Mouse (Mus musculus) adrenal gland, postnatal 4 days (tissue): ENCODE measurements at regions not wholly inside any gene's neighbourhood (a gene's known extent, or its start where the extent isn't known, plus 50 kb on each side); places are given as distances from the start of the nearest gene placed in this dataset.

Experiments
- DNase-seq, 2 experiments: peaks; one replicate each; pipeline ENCODE4 v3.0.0; 2021 to 2022; ENCODE audit warnings: low spot score in 2 of 2, mixed read lengths in 2 of 2

DNA sequence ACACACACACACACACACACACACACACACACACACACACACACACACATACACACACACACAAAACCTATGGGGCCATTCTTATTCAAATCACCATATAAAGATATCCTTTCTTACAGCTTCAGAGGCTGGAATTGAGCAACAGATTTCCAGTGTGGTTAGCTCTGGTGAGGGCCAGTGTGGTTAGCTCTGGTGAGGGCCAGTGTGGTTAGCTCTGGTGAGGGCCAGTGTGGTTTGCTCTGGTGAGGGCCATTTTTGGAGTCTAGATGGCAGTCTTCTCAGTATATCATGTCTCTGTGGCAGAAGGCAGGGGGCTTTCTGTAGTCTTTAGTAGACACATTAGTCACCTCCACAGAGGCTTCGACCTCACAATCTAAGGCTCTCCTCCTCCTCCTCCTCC lies 191.5 kb upstream of the 9630041A04Rik start:
- DNase-seq = no peak

DNA sequence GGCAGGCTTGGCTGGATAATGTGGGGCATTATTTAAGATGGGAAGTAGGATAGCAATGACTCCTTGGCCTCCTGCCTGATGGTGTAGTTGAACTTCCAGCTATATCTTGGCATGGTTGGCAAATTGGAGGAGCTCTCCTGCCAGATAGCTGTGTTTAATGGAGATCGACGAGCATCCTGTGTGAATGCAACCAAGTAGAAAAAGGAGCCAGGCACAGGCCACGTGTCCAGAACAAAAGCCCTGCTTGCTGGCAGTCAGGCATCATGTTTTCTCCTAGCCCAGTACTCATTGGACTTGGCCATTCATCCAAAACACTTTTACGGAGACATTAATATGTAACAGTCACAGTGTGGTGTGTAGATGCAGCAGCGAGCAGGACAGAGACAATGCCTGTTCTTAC lies 211.8 kb upstream of the 9630041A04Rik start:
- DNase-seq = no peak

DNA sequence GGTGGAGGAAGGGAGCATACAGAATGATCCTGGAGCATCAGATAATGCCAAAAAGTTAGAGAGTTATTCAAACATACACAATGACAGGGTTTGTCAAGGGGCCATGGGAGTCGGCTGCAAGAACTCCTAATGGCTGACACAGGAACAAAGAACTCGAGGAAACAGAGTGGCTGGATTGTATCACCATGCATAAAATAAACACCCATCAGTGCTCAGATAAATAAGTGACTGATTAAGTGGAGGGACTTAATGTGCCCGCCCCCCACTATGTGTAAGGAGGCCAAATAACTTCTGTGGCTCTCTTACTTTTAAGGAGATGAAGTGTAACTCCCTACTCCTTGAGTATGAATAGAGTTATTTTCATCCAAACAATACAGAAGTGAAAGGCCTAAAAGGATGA lies 220.1 kb upstream of the 9630041A04Rik start:
- DNase-seq = no peak

DNA sequence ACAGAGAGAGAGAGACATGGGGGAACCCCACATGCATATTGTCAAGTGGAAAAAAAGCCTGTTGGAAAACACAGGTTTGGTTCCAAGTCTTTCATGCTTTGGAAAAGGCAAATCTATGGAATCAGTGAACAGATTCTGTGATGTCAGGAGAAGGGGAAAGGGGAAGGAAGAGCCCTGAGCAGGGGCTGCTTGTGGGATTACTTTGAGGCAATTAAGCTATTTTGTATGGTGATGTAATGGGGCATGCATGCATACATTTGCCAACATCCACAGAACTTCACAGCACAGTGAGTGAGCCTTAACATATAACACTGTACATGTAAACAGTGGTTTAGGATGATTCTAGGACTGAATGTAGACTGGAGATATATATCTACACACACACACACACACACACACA lies 221.0 kb upstream of the 9630041A04Rik start:
- no peak for DNase-seq

DNA sequence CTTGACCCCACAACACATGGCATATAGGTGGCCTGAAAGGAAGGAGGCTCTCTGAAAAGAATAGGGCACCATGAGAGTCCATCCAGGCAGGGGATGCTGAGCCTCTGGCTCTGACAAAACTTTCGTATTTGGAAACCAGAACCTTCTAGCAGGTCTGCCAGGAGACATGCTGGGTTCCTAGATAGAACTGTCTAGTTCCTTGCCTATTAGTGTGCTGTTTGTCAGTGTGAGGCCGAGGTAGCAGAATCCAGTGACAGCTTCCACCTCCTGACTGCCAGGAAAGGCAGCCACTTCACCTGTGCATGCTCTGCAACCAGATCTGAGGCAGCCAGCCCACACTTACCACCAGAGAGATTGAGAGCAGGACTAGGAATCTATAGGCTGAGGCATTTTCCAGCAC lies 245.4 kb upstream of the 9630041A04Rik start:
- DNase-seq = no peak

DNA sequence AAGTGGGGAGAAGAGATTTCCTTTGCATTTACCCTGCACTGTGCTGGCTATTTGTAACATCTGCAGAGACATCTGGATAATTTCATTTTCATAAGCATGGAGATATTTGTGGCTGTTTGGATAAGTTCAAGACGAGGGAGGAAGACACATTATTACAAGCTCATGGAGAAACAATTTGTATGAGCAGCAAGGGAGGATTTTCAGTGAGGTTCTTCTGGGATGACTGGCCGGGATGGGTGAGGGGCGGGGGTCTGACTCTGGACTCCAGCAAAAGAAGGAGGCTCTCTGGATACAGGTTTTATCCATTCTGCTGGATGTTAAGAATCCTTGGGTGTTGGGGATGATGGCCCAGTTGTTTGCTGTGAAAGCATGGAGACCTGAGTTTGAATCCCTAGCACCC lies 246.5 kb upstream of the 9630041A04Rik start:
- DNase-seq = no peak

DNA sequence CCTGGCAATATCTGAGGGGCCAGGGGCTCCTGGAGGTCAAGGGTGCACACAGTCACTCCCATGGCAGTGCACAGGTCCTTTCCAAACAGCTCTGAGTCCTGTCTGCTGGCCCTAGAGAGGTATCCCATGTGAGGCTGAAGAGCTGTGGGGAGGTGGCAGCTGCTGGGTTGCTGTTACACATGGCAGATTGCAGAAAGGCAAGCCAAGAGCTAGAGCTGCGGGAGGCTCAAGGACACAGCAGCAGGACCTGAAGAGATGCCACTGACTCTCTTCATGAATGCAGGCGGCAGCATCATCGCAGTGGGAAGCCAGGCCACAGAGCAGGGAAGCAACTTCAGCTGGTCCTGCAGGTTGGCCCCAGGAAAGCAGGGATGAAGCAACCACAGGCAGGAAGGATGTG lies 247.7 kb upstream of the 9630041A04Rik start:
- no peak for DNase-seq

DNA sequence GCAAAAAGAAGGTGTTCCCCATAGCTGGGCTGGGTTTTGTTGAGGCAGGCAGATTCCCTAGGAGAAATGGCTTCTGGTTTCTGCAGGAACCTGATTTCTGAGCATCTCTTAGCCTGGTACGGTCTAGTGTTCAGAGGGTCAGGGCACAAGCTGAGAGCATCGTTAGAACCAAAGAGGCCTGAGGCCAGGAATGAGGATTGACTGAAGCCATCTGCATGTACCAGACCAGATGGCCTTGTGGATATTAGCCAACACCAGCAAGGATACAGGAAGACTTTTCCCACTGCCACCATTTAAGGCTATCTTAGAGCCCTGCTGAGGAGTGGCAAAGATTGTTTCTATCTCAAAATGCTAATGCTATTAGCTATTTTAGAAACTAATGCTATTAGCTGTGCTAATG lies 248.2 kb upstream of the 9630041A04Rik start:
- no peak for DNase-seq

DNA sequence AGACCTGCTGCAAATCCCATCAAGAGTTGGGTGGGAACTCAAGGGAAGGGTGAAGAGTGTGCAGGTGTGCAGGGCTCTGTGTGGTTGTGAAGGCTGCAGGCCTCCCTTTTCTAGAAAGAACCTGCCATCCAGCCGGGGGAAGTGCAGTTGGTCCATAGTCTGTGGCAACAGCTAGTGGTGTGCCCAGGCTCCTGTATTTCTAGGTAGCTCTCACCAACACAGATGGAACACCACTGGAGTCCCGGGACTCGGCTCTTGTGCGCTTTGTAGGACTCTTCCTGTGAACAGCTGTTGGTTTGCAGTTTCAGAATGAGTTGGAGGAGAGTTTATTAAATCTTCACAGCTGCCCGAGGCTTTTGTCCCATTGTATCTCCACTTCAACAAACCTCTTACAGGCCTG lies 248.7 kb upstream of the 9630041A04Rik start:
- no peak for DNase-seq

DNA sequence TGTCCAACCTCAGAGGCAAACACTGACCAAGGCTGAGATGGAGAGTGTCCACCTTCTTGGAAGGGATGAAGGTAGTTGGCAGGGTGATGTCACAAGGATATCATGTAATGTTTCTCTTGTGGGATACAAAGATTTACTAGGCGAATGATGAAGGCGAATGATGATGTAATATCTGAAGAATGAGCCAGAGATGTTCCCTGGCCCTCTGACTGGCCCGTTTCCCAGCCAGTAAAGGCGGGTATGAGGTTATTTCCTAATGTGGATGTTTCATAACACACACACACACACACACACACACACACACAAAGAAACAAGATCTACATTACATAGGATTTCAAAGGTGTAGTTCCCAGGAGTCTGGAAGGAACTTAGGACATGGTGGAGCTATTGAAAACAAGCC lies 249.1 kb upstream of the 9630041A04Rik start:
- DNase-seq = no peak

DNA sequence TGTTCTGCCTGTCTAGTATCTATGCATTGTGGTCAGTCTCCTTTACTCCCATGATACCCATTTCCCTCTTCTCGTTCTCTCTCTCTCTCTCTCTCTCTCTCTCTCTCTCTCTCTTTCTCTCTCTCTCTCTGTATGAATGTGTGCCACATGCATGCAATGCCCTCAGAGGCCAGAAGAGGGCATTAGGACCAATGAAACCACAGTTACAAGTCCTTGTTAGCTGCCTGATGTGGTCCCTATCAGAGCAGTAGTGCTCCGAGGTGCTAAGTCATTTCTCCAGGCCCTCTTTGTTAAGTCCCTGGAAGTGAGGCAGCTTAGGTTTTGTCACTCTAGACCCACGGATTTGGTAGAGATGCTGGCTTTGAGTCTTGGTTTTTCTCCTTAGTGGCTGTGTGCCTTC lies 250.2 kb upstream of the 9630041A04Rik start:
- DNase-seq = no peak

DNA sequence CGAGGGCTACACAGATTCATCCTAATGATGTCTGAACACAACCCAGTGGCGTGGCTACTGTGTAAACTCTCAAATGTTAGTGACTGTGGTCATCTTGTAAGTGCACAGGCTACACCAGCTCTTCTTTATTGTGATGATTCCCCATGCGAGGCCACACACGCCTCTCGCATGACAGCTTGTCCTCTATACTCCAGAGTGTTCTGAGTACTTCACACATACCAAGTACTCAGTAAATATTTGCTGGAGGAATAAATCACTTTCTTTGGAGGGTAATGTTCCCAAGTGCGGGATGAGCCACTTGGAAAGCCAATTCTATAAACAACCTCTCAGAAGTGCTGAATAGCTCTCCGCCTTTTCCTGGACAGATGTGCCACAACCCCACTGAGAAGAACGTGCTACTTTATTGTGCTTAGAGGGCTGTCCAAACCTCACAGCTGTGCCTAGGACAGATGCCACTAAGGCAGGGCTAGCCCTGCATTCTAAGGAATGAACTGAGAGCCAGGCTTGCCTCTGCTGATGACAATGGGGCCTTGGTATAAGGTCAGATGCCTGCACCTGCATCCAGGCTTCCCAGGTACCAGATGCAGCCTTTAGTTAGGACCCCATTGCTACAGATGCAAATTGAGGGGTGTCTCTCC lies 250.7 kb upstream of the 9630041A04Rik start:
- no peak for DNase-seq

DNA sequence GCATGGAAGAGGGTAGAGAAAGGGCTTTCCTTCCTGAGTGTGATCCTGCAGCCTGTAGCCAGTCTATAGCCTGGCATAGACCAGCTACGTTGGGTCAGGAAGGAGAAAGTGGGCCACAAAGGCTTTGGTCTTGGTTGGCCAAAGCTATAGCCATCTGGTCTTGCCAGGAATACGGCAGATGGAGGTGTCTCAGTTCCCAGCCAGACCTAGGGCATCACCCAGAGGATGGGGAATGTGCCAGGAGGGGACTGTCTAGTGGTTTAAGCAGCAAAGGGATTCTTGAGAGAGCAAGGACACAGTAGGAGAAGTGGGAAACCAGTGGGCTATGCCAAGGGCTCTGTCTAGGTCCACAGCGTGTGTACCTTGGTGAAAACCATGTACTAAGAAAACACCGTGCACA lies 251.3 kb upstream of the 9630041A04Rik start:
- DNase-seq = no peak

DNA sequence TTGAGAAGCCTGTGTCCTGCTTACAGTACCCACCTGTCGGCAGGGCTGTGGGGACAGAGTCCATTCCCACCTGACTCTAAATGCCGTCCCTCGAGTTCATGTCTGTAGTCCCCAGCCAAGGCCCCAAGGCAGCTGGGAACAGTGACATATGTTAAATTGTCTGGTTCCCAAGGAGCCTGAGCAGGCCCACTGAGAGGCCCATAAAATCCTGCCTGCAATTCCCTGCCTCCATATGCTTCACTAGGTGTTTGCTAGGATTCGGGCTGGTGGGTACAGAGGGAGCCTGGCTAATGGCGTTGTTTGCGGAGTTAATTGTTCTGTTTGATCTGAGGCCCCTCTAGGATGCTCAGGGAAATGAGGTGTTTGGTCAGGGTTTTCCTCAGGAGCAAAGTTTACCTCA lies 258.8 kb upstream of the 9630041A04Rik start:
- no peak for DNase-seq

DNA sequence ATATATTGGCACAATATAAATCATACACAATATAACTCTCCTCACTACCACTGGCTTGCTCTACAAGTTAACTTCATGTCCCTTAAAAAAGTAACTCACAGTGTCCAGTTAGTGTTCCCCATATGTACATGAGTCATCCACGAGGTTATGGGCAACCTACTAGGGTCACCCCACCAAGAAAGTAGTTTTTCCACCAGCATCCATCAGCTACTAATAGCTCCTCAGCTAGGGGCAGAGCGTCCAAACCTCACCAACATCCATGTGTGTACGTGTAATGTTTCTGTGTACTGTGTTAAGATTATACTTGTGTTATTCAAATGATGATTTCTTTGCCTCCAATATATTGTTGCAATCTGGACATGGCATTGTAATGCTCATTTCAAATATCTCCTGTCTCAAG lies 264.7 kb upstream of the 9630041A04Rik start:
- no peak for DNase-seq

DNA sequence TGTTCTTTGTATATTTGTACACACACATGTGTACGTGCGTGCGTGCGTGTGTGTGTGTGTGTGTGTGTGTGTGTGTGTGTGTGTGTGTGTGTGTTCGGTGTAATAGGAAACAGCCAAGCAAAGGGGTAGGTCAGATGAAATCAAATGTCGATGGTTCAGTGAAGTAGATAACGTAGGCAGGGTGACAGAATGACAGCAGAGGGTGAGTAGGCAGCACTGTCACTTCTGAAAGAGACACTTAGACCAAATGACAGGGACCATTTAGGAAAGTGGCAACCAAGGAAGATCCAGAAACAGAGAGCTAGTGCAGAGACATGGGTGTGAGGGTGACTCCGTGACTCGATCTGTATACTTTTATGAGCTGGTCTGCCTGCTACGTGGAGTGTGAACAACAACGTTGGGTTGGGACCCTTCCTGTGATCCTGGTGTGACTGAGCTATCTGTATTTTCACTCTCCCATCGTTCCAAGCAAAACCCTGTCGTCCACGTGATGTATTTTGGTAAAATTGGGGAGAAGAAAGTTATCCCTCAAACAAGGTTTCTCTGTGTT lies 266.5 kb upstream of the 9630041A04Rik start:
- DNase-seq = no peak

DNA sequence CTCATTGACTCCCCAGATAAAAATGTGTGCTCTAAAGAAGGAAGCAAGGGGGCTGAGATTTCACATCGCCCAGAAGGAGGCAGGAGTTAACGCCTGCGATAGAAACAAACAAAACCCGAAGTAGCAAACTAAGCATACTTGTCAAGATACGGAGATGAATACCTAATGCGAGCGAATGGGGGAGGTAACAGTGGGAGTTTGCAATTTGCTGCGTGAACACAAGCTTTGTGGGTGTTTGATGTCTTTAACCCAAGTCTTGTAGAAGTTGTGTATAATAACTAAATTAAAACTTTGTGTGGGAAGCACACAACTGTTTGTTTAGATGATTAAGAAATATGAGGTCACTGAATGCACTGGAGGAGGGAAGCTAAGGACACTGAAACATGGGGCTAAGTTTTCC lies 269.0 kb upstream of the 9630041A04Rik start:
- no peak for DNase-seq

DNA sequence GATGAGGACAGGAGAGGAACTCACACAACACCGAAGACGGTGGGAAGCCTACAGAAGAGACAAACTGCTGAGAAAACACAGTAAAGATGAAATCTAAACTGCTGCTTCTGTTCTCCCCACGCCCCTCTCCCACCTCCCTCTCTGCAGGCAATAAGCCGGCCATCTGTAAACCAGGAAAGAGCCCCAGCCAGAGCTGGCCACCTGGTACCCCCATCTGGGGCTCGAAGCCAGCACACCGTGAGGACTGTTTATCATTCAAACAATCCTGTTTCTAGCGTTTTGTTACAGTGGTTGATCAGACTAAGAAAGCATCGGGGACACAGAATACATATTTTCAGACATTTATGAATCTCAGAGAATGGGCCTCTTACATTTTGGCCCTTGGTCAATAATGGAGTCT lies 270.0 kb upstream of the 9630041A04Rik start:
- DNase-seq = no peak

DNA sequence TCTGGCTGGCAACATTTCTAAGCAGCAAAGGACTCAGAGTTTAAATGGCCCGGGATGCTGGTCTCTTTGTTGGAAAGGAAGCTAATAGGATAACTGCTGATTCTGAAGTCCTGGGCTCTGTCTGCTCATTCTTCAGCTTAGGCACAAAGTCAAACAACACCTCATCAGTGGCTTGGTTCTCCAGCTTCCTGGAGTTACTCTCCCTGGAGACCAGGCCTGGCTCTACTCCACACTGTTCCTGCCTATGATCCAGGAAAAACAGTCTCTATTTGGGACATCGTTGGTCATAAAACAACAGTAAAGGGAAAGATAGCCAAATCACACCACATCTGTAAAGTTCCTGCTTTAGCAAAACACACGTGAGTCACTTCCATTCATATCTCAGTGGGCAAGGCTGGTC lies 271.3 kb upstream of the 9630041A04Rik start:
- no peak for DNase-seq

DNA sequence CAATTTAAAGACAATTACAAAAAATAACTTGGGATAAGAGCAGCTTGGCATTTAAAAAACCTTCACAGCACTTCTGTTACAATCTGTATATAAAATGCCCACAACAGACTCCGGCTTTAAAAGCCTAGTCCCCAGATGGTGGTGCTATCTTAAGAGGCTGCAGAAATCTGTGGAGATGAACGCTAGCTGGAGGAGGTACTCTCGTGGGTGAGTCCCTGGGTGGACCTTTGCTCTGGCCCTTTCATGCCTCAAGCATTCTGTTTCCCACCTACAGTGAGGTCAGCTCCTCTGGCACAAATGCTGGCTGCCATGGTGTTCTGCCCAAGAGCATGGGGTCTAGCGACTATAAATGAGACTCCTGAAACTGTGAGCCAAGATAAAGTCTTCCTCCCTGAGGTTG lies 280.6 kb upstream of the 9630041A04Rik start:
- no peak for DNase-seq

DNA sequence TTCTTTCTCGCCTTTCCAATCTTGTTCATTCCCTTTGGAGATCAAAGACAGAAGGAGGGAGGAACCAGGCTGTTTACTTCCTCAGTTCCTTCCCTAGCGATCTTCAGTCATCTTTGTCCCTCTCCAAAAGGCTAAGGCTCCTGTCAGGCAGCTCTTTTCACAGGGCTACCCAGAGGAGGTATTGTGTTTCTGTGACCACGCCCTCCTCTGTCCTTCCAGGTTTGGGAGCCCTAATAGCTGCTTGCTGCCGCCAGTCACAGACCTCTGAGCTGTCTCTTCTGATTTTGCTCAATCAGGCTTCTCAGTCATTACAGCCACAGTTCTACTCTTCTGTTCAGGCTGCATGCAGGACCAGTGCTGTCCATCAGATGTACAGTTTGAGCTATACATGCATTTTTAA lies 290.9 kb upstream of the 9630041A04Rik start:
- no peak for DNase-seq

DNA sequence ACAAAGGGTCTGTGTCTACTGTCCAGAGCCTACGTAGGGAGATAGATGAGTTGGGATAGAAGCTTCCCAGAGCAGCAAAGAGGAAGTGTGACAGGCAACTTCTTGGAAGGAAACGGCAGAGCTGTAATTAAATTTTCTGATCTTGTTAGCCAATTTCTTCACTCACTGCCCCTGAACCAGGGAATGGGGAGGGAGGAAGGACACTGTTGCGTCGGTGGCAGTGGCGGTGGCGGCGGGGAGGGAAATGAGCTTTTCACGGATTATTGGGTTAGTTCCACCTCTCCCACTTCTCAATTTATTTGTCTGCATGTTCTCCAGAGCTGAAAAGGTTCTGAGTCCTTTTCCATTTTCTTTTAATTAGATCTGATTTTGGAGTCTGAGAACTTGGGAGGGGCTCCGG lies 298.4 kb upstream of the 9630041A04Rik start:
- no peak for DNase-seq

DNA sequence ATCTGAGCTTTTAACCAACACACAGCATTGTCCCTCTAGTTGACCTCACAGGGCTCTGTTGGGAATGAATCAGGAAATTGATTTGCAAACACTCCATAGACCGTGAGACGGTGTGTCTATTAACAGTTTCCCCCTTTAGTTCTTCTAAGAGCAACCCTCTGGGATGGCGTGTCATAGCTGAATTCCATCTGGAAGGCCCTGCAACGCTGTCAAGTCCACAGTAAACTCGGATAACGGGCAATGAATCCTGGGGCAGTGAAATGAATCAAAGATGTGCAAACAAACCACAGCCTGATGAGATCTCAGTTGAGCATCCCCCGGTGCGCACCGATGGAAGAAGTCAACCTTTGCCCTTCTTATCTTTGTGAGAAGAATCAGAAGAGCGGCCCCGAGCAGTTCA lies 302.3 kb upstream of the 9630041A04Rik start:
- DNase-seq = no peak
